Mouse (Mus musculus) lung, postnatal 0 days (tissue): ENCODE measurements at regions not wholly inside any gene's neighbourhood (a gene's known extent, or its start where the extent isn't known, plus 50 kb on each side); places are given as distances from the start of the nearest gene placed in this dataset.

Experiments used
- ATAC-seq: fragments of 200-750 bp; cut with Nextera tagmentation; 2 replicates; pipeline ENCODE4 v1.8.0; 2017; ENCODE audit warnings: moderate library complexity
- DNase-seq: peaks from one replicate; pipeline ENCODE4 v3.0.0-alpha.2; 2016; ENCODE audit warnings: low spot score
- H3K27ac ChIP-seq: fragments of 300-500 bp; sonication (generic); 2 replicates; pipeline ENCODE4 v1.5.1; 2014; ENCODE audit warnings: antibody characterized with exemption, mild to moderate bottlenecking, low read length, mixed read lengths
- H3K27me3 ChIP-seq: fragments of 300-500 bp; sonication (generic); replicated peaks from 2 replicates; pipeline ENCODE4 v1.6.1; 2014; ENCODE audit warnings: low read length, mixed read lengths; ENCODE audit not compliant: insufficient read depth
- H3K36me3 ChIP-seq: fragments of 300-500 bp; sonication (generic); 2 replicates; pipeline ENCODE4 v1.6.1; 2014; ENCODE audit warnings: low read length, mixed read lengths; ENCODE audit not compliant: insufficient read depth
- H3K4me1 ChIP-seq: fragments of 300-500 bp; sonication (generic); 2 replicates; pipeline ENCODE4 v1.6.1; 2014; ENCODE audit warnings: antibody characterized with exemption, low read depth, low read length, mixed read lengths; ENCODE audit not compliant: insufficient read depth
- H3K4me2 ChIP-seq: fragments of 300-500 bp; sonication (generic); replicated peaks from 2 replicates; pipeline ENCODE4 v1.6.1; 2014; ENCODE audit warnings: low read depth, mild to moderate bottlenecking, low read length, moderate library complexity, mixed read lengths
- H3K4me3 ChIP-seq: fragments of 300-500 bp; sonication (generic); 2 replicates; pipeline ENCODE4 v1.5.1; 2014; ENCODE audit warnings: low read depth, low read length
- H3K9ac ChIP-seq: fragments of 300-500 bp; sonication (generic); replicated peaks from 2 replicates; pipeline ENCODE4 v1.6.1; 2014; ENCODE audit warnings: low read depth, mild to moderate bottlenecking
- H3K9me3 ChIP-seq: fragments of 300-500 bp; sonication (generic); 2 replicates; pipeline ENCODE4 v1.6.1; 2016; ENCODE audit warnings: low read length, mixed read lengths
- CTCF ChIP-seq: IDR thresholded peaks from 2 replicates; pipeline ENCODE4 v1.5.1; 2016; ENCODE audit warnings: antibody characterized with exemption, mild to moderate bottlenecking
- EP300 ChIP-seq: IDR thresholded peaks from 2 replicates; pipeline ENCODE4 v1.6.1; 2016; ENCODE audit warnings: antibody characterized with exemption, mild to moderate bottlenecking, control low read depth
- WGBS: fragments of 180-500 bp; shearing (Covaris S2); extraction: QIAGEN DNeasy Blood & Tissue Kit; methylation state at CpG from one replicate; pipeline ENCODE4 v1.1.7; 2014; 5-methylcytosine and 5-hydroxymethylcytosine counted together

- 62% methylated on average over 8 of the region's 8 CpGs for WGBS
- Histone ChIP-seq H3K36me3 (no peaks in the 10 kb centered on the region), H3K9ac (no peak overlapping the region), H3K4me3 (no peak overlapping the region), H3K4me1 (no peaks in the 10 kb centered on the region), H3K9me3 (no peaks in the 10 kb centered on the region), H3K4me2 (no peak overlapping the region), H3K27me3 (no peaks in the 10 kb centered on the region), H3K27ac (no peak overlapping the region)
- TF ChIP-seq EP300 (no peak), CTCF (no peak)
- DNase-seq (no peak), ATAC-seq (no peak)
Observed at GRCm38 (mm10) chr4:22047730-22048455, 116.8 kb downstream of the Faxc start.

- no peak for DNase-seq
- WGBS, result 46% methylated on average over 5 of the region's 5 CpGs
- no peak overlapping the region for H3K9ac ChIP-seq
Observed at GRCm38 (mm10) chr4:22066785-22067433, 135.8 kb downstream of the Faxc start.

GRCm38 (mm10) chr4:22067678-22068299, 136.7 kb downstream of the Faxc start:
- Histone ChIP-seq H3K27ac (no peak overlapping the region), H3K4me2 (no peak overlapping the region), H3K4me3 (no peak overlapping the region), H3K36me3 (no peaks in the 10 kb centered on the region), H3K9ac (no peak overlapping the region), H3K4me1 (no peaks in the 10 kb centered on the region), H3K27me3 (no peaks in the 10 kb centered on the region), H3K9me3 (no peaks in the 10 kb centered on the region)
- TF ChIP-seq CTCF (no peak), EP300 (no peak)
- no peak for ATAC-seq
- no peak for DNase-seq
- WGBS, result 73% methylated on average over 14 of the region's 14 CpGs

More at GRCm38 (mm10) chr4:22066785-22067433, 135.8 kb downstream of the Faxc start:
- Histone ChIP-seq H3K4me3 (no peak overlapping the region), H3K4me1 (no peaks in the 10 kb centered on the region), H3K4me2 (no peak overlapping the region), H3K27me3 (no peaks in the 10 kb centered on the region), H3K27ac (no peak overlapping the region), H3K36me3 (no peaks in the 10 kb centered on the region), H3K9me3 (no peaks in the 10 kb centered on the region)
- no peak for TF ChIP-seq EP300
- TF ChIP-seq CTCF, result no peak
- ATAC-seq, result no peak

- 55% methylated on average over 3 of the region's 3 CpGs for WGBS
- H3K9me3 ChIP-seq, result no peaks in the 10 kb centered on the region
- DNase-seq, result no peak
Observed at GRCm38 (mm10) chr4:22088209-22088787, 157.2 kb downstream of the Faxc start.

GRCm38 (mm10) chr4:22089637-22090041, 158.5 kb downstream of the Faxc start:
- Histone ChIP-seq H3K27ac (no peak overlapping the region), H3K4me3 (no peak overlapping the region), H3K4me1 (no peaks in the 10 kb centered on the region), H3K4me2 (no peak overlapping the region), H3K9me3 (no peaks in the 10 kb centered on the region), H3K36me3 (no peaks in the 10 kb centered on the region), H3K9ac (no peak overlapping the region), H3K27me3 (no peaks in the 10 kb centered on the region)
- DNase-seq (no peak), ATAC-seq (no peak)
- no peak for TF ChIP-seq EP300
- no peak for TF ChIP-seq CTCF
- WGBS, result 100% methylated on average over 1 of the region's 1 CpGs

More at GRCm38 (mm10) chr4:22088209-22088787, 157.2 kb downstream of the Faxc start:
- TF ChIP-seq EP300 (no peak), CTCF (no peak)
- Histone ChIP-seq H3K36me3 (no peaks in the 10 kb centered on the region), H3K4me1 (no peaks in the 10 kb centered on the region), H3K9ac (no peak overlapping the region), H3K4me2 (no peak overlapping the region), H3K4me3 (no peak overlapping the region), H3K27me3 (no peaks in the 10 kb centered on the region), H3K27ac (no peak overlapping the region)
- ATAC-seq, result no peak

- no peaks in the 10 kb centered on the region for H3K4me1 ChIP-seq
- no peak overlapping the region for H3K4me3 ChIP-seq
- no peak overlapping the region for H3K9ac ChIP-seq
- WGBS, result 72% methylated on average over 11 of the region's 11 CpGs
- TF ChIP-seq CTCF (no peak), EP300 (no peak)
- no peak overlapping the region for H3K27ac ChIP-seq
- H3K9me3 ChIP-seq, result no peaks in the 10 kb centered on the region
- no peaks in the 10 kb centered on the region for H3K27me3 ChIP-seq
- DNase-seq (no peak), ATAC-seq (no peak)
- no peaks in the 10 kb centered on the region for H3K36me3 ChIP-seq
- H3K4me2 ChIP-seq, result no peak overlapping the region
Observed at GRCm38 (mm10) chr4:22090536-22090935, 159.4 kb downstream of the Faxc start.
